ENCODE assay signal across 7 mouse cellular contexts in genomic region chr4:150119055-150119454, GRCm38 (mm10). TPM values are rescaled to one million over a fixed set of nuclear protein-coding genes. Genes with fewer than 3 reads are reported as not detected.
DNase-seq lines count a peak whose midpoint lies in the region; ATAC-seq lines count a peak whose summit lies in the region.

Gene Slc2a5 (plus strand): TSS chr4:150119283.

- DNase-seq in thymus, postnatal 4 days = peak; percentile 48
- DNase-seq in thymus, postnatal 25 days = no peak
- no peak for DNase-seq in liver, embryonic 13.5 days
- no peak for DNase-seq in cerebellum, adult 9-11 months
- DNase-seq in gastrocnemius, postnatal 25 days = no peak
- DNase-seq in cerebellum, postnatal 10 days = no peak

- no peak within 1 kb of the TSS for H3K27ac ChIP-seq in forebrain, embryonic 13.5 days
- H3K27ac ChIP-seq in liver, embryonic 13.5 days = no peak within 1 kb of the TSS

- no peaks in the 10 kb centered on the region for H3K36me3 ChIP-seq in forebrain, embryonic 13.5 days (ENCODE audit: poor library complexity, severe bottlenecking)
- H3K36me3 ChIP-seq in liver, embryonic 13.5 days = no peaks in the 10 kb centered on the region

- H3K4me3 ChIP-seq in forebrain, embryonic 13.5 days = peak within 1 kb of the TSS; percentile 4; the same call in 1 of the 2 replicates
- H3K4me3 ChIP-seq in liver, embryonic 13.5 days (replicated peaks) = no peak within 1 kb of the TSS

- H3K9ac ChIP-seq in forebrain, embryonic 13.5 days = 0 out of 2 replicates have a peak within 1 kb of the TSS, but pooled peaks have one; percentile 26
- no peak within 1 kb of the TSS for H3K9ac ChIP-seq in liver, embryonic 13.5 days

- H3K4me1 ChIP-seq in forebrain, embryonic 13.5 days = peaks cover 8% of the 10 kb centered on the region; the same call in 1 of the 2 replicates
- H3K4me1 ChIP-seq in liver, embryonic 13.5 days (replicated peaks) = peaks cover 11% of the 10 kb centered on the region; the same call in 1 of the 2 replicates

- ATAC-seq in forebrain, embryonic 13.5 days = no peak
- ATAC-seq in liver, embryonic 13.5 days (ENCODE audit: low read depth) = no peak

- H3K9me3 ChIP-seq in forebrain, embryonic 13.5 days (replicated peaks) = no peaks in the 10 kb centered on the region
- H3K9me3 ChIP-seq in liver, embryonic 13.5 days (replicated peaks) = no peaks in the 10 kb centered on the region

- peak within 1 kb of the TSS; percentile 49 for H3K4me2 ChIP-seq in forebrain, embryonic 13.5 days
- peak within 1 kb of the TSS; percentile 10 for H3K4me2 ChIP-seq in liver, embryonic 13.5 days

- 10% methylated on average over 12 of the region's 15 CpGs for WGBS in forebrain, embryonic 13.5 days
- WGBS in liver, embryonic 13.5 days (ENCODE audit: insufficient replicate concordance) = 18% methylated on average over 15 of the region's 15 CpGs

- no peaks in the 10 kb centered on the region for H3K27me3 ChIP-seq in forebrain, embryonic 13.5 days
- H3K27me3 ChIP-seq in liver, embryonic 13.5 days = no peaks in the 10 kb centered on the region

RNA-seq across cellular contexts. Expression of gene Slc2a5, which starts in this region (rescaled TPM):
- 1.7 and 1.9 TPM in 2 replicates for polyA plus RNA-seq in forebrain, embryonic 13.5 days (2015; fragmentation: Nextera tagmentation; extraction: Ambion mirVana)
- polyA plus RNA-seq in liver, embryonic 13.5 days (2015; fragmentation: Nextera tagmentation; extraction: Ambion mirVana) = 0.22 and 0.23 TPM in 2 replicates
- under 1 TPM in 1 of 2 experiments, not detected in 1; 0.54 TPM for total RNA-seq in gastrocnemius, postnatal 25 days (2021)
